Mouse (Mus musculus): ENCODE measurements around the gene Btbd16.

GRCm38 (mm10) chr7:130788950-130789349 is 15.1 kb downstream of the Btbd16 start:
- TF ChIP-seq POLR2A (IDR thresholded peaks at IDR 0.05; ENCODE audit: low read depth, low read length), result no peak
- no peak for TF ChIP-seq CTCF (conservative IDR thresholded peaks at IDR 0.05; ENCODE audit: insufficient read depth, insufficient read length, low read depth, low read length)

Data from kidney, adult 2 months (tissue).